Mouse (Mus musculus) T-helper 17 cell (primary cell): ENCODE results near the gene Fxyd4.

Source experiments
- in situ Hi-C, 2 experiments: fragments of 300-600 bp; cut with MboI, MseI; formaldehyde crosslinking; loops; 1 replicate in 1 of 2; 2 replicates in 1 of 2; pipeline ENCODE4 v1.15.1; 2025; ENCODE audit warnings: high pct_unique_total_duplicates in 2 of 2

The Fxyd4 gene

DNA sequence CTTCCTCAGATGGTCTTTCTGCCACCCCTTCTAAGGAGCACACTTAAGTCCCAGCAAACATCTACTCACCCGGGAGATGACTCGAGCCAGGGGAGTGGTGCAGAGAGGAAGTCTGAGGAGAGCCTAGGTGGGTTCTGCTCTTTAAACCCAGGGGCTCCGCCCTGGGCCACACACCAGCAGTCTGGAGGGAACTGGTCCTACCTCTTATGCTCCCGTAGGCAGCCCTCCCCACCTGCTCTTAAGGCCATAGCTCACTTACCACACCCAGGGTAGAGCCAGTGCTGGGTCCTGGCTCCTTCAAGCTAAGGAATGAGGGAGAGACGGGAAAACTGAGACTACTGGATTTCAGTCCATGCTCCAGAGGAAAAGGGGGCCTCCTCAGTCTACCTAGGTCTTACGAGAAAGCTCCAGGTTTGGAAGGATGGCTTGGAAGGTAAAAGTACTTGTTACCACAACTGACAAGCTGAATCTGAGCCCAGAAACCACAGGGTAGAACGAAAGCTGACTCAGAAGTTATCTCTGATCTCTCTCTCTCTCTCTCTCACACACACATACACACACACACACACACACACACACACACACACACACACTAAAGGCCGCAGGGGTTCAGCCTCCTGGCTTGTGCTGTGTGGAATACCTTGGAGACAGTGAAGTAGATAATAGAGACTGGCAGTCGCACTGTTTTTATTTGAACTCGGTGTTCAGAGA, at the start of gene Fxyd4:
Fxyd4 (minus strand) TSS at position 471 of the 711 bp plus-strand sequence.
- in situ Hi-C loops: no loop called here

DNA sequence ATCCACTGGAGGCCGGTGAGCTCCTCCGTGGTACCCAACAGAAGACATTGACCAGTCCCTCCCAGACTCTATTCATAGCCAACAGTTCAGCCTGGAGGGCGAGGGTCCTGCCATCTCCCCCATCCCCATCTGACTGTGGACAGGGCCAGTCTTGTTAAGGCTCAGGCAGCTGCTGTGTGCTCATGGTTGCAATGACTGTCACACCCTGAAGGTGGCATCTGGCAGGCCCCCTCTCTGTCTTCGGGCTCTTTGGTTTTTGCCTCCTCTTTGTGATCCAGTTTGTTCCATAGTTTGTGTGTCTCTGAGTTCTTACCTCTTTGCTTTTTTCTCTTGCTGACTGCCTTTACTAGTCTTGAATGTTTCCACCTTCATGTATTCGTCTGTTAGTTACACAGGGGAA, 49.7 kb upstream of the Fxyd4 start:
- in situ Hi-C loops: loop anchor here in 1 of 2 experiments (25.0 kb wide), 1 partner anchor 800 kb away; no protein-coding TSS in a partner anchor

DNA sequence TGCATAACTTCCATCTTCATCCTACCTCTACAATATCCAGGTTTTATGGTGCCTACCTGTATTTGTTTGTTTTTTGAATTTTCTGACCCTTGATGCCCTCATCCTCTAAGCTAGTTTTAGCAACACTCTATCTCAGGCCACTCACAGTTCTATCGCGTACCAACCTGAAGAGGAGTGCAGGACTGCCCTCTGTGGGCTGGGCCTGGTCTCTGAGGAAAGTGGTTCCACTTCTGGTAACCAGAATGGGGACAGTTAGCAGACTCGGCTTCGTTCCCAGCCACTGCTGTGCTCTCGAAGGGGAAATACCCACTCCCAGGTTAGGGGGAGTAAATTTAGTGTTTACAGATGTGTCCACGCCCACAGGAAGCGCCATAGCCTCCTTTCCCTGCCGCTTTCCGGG, 29.2 kb upstream of the Fxyd4 start:
- in situ Hi-C loops: loop anchor here in 1 of 2 experiments (25.0 kb wide), 1 partner anchor 1179 kb away; no protein-coding TSS in a partner anchor

DNA sequence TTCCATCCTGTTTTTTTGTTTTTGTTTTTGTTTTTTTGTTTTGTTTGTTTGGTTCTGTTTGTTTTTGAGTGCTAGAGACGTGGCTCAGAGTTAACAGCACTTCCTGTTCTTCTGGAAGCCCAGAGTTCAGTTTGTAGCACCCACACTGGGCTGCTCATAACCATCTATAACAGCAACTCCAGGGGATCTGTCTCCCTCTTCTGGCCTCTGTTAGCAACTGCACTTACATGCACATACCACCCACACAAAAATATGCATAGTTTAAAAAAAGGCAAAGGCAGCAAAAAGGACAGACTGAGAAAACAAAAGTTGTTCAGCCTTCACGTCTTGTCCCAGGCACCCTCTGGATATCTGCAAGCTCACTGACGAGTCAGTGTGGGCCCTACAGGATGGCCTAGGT, 25.7 kb upstream of the Fxyd4 start:
- in situ Hi-C loops: loop anchor here in 1 of 2 experiments (25.0 kb wide), 1 partner anchor 1176 kb away; no protein-coding TSS in a partner anchor

DNA sequence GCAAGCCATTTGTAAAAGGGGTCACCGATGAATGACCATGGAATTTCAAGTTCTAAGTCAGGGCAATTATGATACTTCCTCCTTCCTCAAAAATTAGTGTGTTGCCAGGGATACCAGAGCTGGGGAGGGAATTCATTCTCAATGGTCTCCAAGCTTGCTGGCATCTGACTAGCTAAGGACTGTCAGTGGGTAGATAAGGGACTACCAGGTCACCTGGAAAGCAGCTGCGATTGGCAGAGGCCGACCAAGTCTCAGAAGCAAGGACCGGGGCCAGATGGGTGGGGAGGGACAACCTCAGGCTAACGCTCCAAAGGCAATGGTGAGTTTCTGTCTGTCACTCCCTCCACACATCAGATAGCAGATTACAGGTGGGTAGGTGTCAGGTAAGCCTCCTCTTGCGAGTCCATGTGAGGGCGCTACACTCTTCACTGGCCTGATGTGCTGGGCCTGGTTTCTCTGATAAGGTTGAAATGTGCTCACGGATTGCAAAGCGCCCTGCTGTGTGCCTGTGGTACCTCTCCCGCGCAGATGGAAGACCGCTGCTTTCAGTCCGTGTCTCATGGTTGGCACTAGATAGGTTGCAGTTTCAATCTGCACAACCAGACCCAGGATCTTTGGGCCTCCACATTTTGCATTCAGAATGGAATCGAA, 19.5 kb upstream of the Fxyd4 start:
- in situ Hi-C loops: loop anchor here in 1 of 2 experiments (25.0 kb wide), 1 partner anchor 1170 kb away; no protein-coding TSS in a partner anchor

DNA sequence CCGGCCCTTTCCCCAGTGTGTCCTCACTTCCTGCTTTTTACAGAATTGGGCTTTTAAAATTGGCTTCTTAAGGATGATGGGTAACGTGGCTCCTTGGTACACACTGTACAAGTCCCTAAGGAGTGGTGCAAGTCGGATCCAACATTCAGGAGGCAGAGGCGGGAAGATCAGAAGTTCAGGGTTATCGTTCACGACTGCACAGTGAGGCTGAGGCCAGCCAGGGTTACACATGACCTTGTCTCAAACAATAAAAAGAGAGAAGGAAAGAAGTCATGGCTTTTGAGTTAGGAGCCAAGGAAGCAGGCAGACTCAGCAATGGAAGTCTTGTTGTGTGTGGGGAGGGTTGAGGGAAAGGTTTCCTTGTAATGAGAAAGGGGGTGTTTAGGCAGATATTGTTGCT, 18.7 kb upstream of the Fxyd4 start:
- in situ Hi-C loops: loop anchor here in 1 of 2 experiments (25.0 kb wide), 1 partner anchor 1169 kb away; no protein-coding TSS in a partner anchor

DNA sequence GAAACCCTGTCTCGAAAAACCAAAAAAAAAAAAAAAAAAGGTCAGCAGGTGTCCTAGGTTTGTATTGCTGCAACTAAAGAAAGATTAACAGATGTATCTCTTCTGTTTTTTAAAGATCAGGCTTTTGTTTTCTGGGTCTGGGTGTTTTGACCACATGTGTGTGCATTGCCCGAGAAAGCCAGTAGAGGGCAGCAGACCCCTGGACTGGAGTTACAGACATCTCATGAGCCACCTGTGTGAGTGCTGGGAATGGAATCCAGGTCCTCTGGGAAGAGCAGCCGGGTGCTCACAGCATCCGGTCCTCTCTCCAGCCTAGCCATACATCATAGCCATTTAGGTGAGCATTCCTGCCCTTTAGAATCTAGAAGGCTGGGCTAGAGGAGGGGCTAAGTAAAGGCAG, 14.8 kb upstream of the Fxyd4 start:
- in situ Hi-C loops: loop anchor here in 1 of 2 experiments (5.0 to 25.0 kb wide), 2 partner anchors 665 to 1165 kb away; no protein-coding TSS in a partner anchor

DNA sequence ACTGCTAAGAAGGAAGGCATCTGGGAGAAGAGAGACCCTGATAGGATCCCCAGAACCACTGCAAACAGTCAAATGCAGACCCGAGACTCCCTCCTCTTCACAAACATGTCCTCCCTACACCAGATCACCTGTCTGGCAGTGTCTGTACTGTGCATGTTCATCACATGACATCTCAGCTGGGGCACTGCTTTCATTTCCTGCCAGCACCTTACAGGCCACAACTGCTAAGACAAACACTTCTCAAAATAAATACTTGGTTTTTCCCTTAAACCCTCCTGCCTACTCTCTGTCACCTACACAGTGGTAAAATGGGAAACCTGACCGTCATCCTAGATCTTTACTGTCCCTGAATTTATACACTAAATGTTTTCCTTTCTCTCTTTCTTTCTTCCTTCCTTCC, 6.4 kb upstream of the Fxyd4 start:
- in situ Hi-C loops: no loop called here

DNA sequence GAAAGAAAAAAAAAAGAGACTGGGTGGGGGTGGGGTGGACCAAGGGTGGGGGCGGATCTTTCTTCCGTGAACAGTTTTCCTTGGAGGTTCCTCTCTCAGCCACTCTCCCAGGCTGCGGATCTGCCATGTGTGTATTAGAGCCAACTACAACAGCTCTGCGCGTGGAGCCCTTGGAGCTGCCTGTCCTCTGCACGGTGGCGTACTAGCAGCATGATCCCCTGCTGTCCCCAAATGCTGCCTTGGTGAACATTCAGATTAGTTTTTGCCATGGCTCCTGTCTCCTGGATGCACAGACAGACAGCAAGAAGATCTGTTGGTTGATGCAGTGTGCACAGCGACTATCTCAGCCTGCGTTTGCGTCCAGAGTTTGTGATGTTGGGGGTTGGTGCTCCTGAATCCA, 5.3 kb upstream of the Fxyd4 start:
- in situ Hi-C loops: no loop called here

DNA sequence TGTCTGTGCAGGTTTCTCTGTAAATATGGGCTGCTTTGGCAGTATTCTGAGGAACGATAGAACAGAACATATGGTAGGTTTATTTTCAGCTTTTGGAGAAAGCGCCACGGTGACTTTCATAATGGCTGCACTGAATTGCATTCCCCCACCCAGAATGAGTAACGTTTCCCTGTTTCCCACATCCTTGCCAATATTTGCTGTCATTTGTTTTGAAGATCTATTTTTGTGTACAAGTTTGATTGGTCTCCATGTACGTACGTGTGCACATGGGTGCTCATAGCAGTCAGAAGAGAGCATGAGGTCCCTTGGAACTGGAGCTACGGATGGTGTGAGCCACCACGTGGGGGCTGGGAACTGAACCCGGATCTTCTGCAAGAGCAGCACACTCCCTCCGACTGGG, 1.5 kb upstream of the Fxyd4 start:
- in situ Hi-C loops: no loop called here

DNA sequence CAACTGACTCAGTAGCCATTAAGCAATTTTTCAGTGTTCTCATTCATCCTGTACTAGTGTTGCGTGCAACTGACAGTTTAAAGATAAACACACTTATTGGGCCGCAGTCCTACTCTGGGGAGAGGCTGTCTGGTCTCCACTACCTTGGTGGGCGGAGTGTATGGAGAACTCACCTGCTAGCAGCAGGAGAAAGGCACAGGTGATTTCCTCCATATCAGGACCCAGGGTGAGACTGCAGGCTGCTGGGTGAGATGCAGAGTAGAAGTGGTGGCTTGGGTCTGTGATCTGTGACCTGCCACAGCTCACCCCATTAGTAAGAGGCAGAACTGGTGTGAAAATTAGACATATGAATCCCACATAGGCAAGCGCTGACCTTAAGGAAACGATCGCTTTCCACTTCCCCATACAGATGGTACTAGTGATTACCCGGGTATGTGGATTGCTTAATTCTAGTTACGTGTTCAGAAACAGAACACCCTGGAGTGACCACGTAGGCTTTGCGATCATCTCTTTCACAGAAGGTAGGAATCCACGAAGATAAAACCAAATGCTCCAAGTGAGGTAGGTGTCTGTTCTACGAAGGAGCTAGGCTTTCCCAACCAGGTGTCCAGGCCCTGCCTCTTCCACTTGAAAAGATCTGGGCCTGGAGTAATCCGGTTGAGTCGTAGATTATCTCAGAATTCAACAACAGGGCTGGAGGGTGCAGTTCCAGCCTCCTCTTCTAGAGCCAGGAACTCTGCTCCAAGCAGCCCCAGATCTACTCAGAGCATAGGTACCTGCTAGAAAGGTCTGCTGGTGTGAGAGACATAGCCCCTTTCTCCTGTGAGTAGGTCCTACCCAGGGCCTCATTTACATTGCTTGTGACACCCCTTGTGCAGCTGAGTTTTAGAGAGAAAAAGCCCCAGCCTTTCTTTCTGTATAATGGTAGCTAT, 1.5 kb downstream of the Fxyd4 start:
- in situ Hi-C loops: no loop called here

DNA sequence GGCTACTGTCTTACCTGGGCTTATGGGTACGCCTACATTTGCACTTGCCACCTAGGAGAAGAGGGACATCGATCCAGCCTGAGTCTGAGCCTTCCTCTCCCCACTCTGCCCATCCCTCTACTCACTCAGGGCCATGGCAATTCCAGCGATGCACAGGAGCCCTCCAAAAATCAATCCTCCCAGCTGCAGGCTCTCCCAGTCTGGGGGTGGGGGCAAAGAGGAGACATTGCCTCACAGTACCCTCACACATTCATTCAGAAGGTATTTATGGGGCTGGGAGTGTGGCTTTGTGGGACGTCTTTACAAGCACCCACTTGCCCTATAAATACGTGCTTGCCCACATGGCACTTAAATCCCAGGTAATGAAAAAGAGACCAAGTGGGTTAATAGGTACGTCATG, 3.2 kb downstream of the Fxyd4 start:
- in situ Hi-C loops: loop anchor here in 1 of 2 experiments (5.0 kb wide), 1 partner anchor 87 kb away; no protein-coding TSS in a partner anchor

DNA sequence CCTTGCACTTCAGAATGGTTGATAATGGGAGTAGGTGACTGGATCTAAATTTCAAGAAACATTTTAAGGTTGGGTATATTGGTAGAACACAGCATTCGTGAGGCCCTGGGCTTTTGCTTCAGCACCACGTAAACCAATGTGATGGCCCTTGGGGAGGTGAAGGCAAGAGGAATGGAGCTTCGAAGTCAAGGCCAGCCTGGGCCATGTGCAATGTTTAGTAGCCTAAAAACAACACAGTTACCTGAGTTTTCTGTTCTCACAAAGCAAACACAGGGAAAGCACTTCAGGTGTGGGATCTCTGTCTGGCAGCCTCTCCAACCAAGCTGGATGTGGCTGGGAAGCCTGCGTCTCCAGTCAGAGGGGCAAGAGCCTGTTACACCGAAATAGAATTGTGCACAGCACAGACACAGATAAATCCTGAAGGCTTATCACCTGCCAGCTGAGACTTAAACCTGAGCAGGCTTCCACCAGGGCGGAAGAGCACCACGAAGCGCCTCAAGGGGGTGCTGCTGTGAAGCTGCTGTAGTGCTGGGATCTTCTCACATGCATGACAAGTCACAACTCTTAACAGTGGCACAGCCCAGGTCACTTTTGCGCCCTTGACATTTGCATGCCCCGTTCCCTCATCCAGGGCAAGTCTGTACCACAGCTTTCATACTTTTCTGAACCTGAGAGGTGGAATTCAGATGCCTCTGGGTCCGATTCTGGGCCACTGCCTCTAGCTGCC, 5.0 kb downstream of the Fxyd4 start:
- in situ Hi-C loops: loop anchor here in 1 of 2 experiments (5.0 kb wide), 1 partner anchor 85 kb away; no protein-coding TSS in a partner anchor

DNA sequence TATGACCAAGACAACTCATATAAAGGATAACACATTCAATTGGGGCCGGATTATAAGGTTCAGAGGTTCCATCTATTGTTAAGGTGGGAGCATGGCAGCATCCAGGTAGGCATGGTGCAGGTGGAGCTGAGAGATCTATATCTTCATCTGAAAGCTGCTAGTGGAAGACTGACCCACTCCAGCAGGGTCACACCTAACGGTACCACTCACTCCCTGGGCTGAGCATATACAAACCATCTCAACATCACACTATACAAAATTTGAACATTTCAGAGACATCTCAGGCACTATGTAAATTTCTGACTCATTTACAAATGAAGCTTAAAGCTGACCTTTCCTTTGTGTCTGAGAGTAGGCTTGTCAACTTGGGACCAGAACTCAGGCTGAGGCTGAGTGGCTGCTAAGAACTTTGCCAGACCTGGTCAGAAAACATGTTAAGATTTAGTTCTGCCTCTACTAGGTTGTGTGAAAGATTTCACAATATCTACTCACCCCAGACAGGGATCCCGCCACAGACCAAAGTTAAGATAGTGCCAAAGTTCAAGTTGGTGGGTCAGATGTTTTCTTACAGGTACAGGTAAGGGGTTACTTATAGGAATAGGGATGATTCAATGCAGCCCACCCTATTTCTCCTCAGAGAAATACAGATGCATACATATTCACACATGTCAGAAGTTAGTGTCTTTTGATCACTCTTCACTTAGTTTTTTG, 7.4 kb downstream of the Fxyd4 start:
- in situ Hi-C loops: loop anchor here in 1 of 2 experiments (5.0 kb wide), 1 partner anchor 83 kb away; no protein-coding TSS in a partner anchor

DNA sequence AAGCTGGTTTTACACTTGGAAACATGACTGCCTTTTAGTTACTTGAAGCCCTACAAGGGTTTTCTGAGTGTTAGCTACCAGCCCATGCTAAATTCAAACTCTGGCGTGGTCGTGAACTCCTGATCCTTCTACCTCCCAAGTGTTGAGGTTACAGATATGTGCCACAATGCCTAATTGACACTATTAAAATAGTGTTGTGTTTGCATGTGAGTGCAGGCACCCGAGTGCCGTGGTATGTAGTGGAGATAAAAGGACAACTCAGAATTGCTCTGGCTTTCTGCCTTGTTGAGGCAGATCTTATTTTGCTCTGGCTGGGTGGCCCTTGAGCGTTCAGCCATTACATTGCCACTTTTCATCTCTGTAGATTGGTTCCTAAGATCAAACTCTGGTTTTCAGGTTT, 8.7 kb downstream of the Fxyd4 start:
- in situ Hi-C loops: no loop called here

DNA sequence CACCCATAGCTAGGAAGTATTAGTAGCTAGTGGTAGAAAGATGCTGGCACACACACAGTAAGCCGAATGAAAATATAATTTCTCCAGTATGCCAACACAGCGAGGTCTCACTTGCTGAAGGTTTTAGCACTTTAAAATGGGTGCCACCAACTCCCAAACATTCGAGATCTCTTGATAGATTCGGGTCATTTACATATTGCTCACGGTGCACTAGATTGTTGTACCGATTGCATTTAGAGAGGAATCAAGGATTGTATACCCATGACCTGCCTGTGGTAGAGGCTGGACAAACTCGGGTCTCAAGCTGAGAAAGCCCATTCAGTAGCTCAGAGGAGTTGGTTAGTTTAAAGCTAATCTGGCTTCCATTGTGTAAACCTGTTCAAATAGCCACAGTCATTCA, 9.5 kb downstream of the Fxyd4 start:
- in situ Hi-C loops: no loop called here

DNA sequence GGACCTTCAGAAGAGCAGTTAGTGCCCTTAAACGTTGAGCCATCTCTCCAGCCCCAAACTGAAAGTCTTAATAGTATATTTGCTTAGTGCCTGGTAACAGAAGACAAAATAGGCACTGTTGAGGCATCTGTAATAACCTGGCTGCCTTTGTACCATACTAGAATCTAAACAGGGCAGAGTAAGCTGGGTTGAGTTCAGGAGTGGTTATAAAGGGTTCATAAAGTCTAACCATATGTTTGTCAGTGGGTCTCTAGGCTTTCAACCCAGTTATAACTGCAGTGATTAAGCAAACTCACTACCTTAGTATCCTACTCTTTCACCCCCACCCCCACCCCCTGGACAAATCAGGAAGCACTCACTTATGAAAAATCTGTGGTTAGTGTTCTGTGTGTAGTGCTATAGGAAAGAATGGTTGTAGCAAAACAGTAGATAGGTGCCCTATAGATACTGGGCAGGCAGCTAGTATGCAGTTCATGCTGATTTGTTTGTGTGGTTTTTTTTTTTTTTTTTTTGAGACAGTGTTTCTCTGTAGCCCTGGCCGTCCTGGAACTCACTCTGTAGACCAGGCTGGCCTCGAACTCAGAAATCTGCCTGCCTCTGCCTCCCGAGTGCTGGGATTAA, 10.5 kb downstream of the Fxyd4 start:
- in situ Hi-C loops: no loop called here

DNA sequence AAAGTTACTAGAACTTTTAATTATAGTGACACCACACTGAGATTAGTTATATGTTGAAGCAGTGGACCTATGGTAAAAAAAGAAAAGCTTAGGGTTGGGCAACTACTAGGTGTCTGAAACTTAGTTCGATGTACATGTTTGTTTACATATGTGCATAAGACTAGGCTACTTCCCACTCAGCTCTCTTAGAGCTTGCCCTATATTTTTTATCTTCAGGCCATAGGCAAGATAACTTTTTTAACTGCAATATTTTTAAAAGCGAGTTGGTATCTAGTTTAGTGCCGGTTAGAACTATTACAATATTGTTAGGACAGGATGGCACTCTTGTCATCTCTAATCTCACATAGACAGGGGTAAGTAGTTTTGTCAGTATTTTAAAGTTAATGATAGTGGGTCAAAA, 15.5 kb downstream of the Fxyd4 start:
- in situ Hi-C loops: no loop called here
